Mouse (Mus musculus) embryonic fibroblast, embryonic 13.5 days (primary cell): ENCODE results near the gene Zfp276.

Experiments used
- CTCF ChIP-seq: IDR thresholded peaks from 2 replicates; pipeline ENCODE4 v1.5.1; 2011; ENCODE audit warnings: mild to moderate bottlenecking, control low read depth, low read length, moderate library complexity, borderline replicate concordance; ENCODE audit not compliant: insufficient read depth
- POLR2A ChIP-seq: IDR thresholded peaks from 2 replicates; pipeline ENCODE4 v1.6.1; 2011; ENCODE audit warnings: low read depth, mild to moderate bottlenecking, control low read depth, low read length, moderate library complexity

DNA sequence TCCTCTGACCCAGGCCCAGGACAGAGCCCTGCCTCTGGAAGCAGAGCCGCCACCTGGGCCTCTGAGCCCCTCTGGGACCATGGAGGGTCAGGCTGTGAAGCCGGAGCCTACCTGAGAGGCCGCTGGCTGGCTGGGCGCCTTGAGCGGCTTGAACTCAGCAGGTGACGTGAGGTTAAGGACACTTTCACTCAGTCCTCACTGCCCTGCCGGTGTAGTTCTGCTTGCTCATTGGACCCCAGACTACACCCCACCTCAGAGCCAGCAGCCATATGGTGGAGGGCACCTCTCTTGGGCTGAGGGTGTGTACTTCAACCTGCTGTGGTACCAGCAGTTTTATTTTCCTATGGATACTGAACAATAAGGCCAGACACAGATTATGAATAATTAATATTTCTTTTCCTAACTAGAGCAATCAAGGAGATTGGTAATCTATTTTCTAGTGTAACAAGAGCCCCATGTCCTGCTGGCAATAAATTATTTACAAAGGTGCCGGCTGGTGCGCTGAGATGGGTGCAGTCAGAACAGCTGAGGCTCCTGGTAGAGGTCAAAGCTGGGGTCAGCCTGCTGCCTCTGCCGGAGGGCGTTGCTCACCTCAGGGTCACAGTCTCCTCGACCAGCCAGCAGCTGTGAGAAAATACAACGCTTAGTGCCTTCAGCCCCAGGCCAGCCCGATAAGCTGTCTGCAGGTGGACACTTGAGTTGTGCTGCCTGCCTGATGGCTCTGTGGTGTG is 14.1 kb downstream of the Zfp276 start:
- TF ChIP-seq POLR2A = no peak
- no peak for TF ChIP-seq CTCF
